Mouse (Mus musculus): Measurements from ENCODE around the gene Ttc17.

- TF ChIP-seq CTCF (conservative IDR thresholded peaks at IDR 0.05; ENCODE audit: insufficient read depth, insufficient read length, low read depth, low read length), result no peak
- no peak for TF ChIP-seq POLR2A (IDR thresholded peaks at IDR 0.05; ENCODE audit: low read depth, low read length)
These were observed 130.8 kb downstream of the Ttc17 start for GRCm38 (mm10) chr2:94275658-94276057.

Data from kidney, adult 2 months (tissue).